Mouse (Mus musculus) layer of hippocampus, adult 8-10 months (tissue): ENCODE measurements around the gene Xrcc1. TPM values are rescaled to one million over a fixed set of nuclear protein-coding genes. Genes with fewer than 3 reads are reported as not detected.
"Not testable (repeated sequence)": the region's sequence is repeated elsewhere in the genome, so short reads cannot be mapped to it uniquely, and the experiment has no call there.

ENCODE experiments used
- DNase-seq, 2 experiments: peaks; one replicate each; pipeline ENCODE4 v3.0.0; 2022; ENCODE audit warnings: low spot score in 2 of 2
- total RNA-seq, 4 experiments: library from RNA; stranded (reverse); gene quantifications; 2 replicates each; pipeline ENCODE4 v1.2.4; 2022

The Xrcc1 gene
- total RNA-seq, 4 experiments from 2014 or later = 32.9 to 44.7 (median 41.3) TPM

GRCm38 (mm10) chr7:24599211-24600067 lies 53.4 kb downstream of the Xrcc1 start:
- DNase-seq = no peak

- DNase-seq = peak; percentile 92 to 97
These were observed 55.0 kb downstream of the Xrcc1 start for GRCm38 (mm10) chr7:24600941-24601597.

DNA sequence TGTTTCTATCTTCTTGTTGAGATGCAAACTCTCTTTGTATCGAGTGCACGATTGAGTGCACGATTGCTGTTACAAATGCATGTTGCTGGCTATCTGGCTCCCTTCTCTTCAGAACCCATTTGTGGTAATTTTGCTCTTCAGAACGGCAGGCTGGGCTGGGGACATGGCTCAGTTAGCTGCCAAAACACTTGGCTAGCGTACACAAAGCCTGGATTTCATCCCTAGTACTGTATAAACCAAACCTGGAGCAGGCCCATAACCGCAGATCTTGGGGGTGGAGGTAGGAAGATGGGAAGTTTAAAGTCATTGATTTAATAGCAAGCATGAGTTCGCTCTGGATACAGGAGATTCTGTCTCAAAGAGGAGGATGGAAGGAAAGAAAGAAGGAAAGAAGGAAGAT lies 59.5 kb downstream of the Xrcc1 start:
- DNase-seq = peak in 1 of 2 experiments; percentile 15

DNA sequence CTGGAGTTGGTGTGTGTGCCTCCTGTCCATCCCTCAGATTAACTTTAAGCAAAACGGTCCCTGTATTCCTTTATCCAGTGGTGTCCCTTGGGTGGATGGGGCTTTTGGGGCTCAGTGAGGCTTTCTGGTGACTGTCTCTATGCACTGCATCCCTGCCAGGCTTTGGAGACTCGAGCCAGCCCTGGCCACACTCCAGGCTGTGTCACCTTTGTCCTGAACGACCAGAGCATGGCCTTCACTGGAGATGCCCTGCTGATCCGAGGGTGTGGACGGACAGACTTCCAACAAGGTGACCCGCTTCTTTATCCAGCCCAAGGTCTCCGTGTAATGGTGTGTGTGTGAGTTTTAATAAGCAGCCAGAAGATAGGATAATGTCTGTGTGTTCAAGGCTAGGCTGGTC lies 60.0 kb downstream of the Xrcc1 start:
- DNase-seq = no peak

GRCm38 (mm10) chr7:24608017-24608416 lies 61.9 kb downstream of the Xrcc1 start:
- DNase-seq = peak; percentile 14 to 35

DNA sequence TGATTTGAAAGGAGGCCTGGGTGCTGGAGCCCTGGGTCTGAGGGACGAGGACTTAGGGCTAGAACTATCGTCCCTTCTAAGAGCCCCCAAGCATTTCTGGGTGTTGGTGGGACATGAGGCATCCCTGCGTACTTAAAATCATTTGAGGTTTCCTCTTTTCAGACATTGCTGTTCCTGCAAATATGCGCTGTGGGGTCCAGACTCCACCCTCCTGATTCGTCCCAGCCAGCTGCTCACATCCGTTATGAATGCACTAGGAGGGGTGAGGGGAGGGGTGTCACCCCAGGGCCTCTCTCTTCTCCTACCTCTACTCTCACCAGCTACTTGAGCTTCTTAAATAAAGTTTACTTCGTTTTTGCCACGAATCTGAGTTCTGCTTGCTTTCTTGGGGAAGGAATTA lies 62.5 kb downstream of the Xrcc1 start:
- DNase-seq = no peak

- no peak for DNase-seq
These were observed 64.2 kb downstream of the Xrcc1 start, which contains the start of gene Phldb3 for GRCm38 (mm10) chr7:24610144-24610878. Phldb3 (plus strand) TSS chr7:24610763.

- DNase-seq = peak; percentile 29 to 40
These were observed 64.9 kb downstream of the Xrcc1 start for GRCm38 (mm10) chr7:24610879-24611494.

DNA sequence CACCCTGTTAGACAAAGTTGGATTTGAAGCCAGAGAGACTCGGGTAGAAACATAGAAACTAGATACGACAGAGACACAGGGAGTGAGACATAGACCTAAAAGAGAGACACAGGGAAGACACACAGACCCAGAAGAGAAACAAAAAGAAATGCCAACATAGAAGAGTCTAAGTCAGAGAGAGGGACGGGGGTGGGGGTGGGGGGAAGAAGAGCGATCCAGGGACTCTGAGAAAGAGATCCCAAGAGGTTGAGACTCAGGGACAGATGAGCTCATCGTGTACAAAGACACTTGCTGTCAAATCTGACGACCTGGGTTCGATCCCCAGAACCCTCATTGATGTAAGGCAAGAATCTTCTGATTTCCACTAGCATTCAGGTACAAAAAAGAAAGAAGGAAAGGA lies 65.6 kb downstream of the Xrcc1 start:
- no peak for DNase-seq

DNA sequence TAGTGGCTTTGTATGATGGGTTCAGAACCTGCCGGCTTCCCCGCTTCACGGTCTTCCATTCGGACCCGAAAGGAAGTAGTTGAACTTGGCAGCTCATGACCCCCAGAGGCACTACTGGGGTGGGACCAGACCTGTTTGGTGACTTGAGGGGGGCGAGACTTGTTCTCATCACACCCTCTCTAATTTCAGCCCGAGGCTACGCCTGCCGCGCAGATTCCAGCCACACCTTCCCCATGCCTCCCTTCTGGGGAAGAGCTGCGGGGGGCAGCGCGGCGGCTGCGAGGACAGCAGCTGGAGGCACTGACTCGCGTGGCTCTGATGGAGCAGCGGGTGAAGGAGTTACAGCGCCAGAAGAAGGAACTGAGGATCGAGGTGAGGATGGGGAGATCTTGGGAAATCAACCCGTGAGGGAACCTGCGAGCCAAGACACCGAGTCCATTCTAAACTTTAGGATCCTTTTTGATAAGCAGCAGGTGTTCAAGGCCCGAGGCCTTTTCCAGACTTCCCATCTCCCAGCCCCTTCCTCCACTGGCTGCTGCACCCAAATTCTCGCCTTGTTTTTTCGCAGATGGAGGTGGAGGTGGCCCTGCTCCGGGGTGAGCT lies 66.3 kb downstream of the Xrcc1 start:
- DNase-seq = no peak

DNA sequence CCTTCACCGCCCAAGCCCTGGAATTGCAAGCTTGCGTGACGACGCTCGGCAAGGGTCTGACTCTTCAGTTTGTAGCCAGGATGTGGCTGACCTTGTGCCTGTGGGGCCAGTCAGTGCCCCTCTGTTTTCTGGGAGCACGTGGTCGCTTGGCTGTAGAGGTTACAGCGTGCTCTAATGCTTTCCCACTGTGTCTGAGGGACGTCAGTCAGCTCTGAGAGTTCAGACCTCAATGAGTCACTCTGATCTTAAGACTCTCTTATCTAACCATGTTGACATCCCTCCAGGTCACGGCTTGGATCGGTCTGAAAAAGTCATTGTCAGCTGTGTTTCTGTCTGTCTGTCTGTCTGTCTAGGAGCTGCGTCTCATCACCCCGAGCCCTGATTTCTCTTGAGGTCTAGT lies 68.7 kb downstream of the Xrcc1 start:
- no peak for DNase-seq

- DNase-seq = no peak
These were observed 71.7 kb downstream of the Xrcc1 start for GRCm38 (mm10) chr7:24617763-24618162.

DNA sequence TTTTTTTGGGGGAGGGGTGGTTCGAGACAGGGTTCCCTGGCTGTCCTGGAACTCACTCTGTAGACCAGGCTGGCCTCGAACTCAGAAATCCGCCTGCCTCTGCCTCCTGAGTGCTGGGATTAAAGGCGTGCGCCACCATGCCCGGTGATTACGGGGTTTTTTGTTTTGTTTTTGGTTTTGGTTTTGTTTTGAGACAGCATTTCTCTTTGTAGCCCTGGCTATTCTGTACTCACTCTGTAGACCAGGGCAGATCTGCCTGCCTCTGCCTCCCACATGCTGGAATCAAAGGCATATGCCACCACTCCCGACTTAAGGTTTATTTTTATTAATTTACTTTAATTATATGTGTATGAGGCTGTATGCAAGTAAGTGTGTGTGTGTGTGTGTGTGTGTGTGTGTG lies 72.3 kb downstream of the Xrcc1 start:
- DNase-seq = not testable (repeated sequence)

- DNase-seq = no peak
These were observed 73.7 kb downstream of the Xrcc1 start for GRCm38 (mm10) chr7:24619671-24620397.

GRCm38 (mm10) chr7:24621193-24621592 lies 75.1 kb downstream of the Xrcc1 start:
- no peak for DNase-seq

DNA sequence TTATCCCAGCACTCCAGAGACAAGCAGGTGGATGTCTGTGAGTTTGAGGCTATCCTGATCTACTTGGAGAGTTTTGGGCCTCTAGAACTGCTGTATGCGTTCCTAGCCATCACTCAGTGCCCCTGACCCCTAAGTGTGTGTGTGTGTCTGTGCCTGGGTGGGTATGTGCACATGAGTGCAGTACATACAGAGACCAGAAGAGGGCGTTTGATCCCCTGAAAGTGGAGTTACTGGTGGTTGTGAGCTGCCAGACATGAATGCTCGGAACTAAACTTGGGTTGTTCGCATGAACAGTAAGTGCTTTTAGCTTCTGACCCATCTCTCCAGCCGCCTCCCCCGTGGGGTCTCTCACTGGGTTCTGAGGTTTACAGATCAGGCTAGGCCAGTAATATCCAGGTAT lies 76.9 kb downstream of the Xrcc1 start:
- no peak for DNase-seq
